In the genomic region with DNA sequence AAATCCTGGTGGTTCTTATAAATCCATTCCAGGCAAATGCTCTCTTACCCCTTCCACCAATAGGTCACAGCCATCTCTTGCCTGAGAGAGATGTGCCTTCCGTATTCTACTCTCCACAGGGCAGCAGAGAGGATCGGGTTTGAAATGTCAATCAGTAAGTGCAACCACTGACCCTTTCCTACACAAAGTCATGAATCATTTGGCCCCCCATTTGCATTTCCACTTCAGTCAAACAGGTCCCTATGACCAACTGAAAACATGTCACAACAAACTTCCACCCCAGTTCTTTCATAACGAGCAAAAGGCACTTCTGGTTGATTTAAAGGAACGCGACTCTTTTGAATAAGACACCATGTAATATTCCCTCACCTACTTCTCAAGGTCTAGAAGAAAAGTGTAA, we compare ENCODE assay signal across 10 mouse cellular contexts. TPM values are rescaled to one million over a fixed set of nuclear protein-coding genes. Genes with fewer than 3 reads are reported as not detected.
DNase-seq lines count a peak whose midpoint lies in the region; ATAC-seq and TF ChIP-seq lines count a peak whose summit lies in the region.
"Had no signal": no experiment of that assay in that cellular context is flagged by ENCODE, and none has a peak within 500 bp of the region (broad histone marks: within the 10 kb centered on the region; RNA-seq: fewer than 3 reads in every experiment).

No protein-coding gene starts in this region.

- no peaks in the 10 kb centered on the region for H3K27me3 ChIP-seq in liver, adult 2 months (ENCODE audit: control insufficient read depth, insufficient read depth, low read length)
- H3K27me3 ChIP-seq in midbrain, embryonic 12.5 days = no peaks in the 10 kb centered on the region
- H3K27me3 ChIP-seq in thymus, adult 2 months (ENCODE audit: control insufficient read depth, insufficient read depth, low read length) = no peaks in the 10 kb centered on the region

- H3K4me3 ChIP-seq in gastrocnemius, adult 2 months = peak overlapping the region; percentile 87
- H3K4me3 ChIP-seq in liver, adult 2 months (ENCODE audit: insufficient read depth, low read depth, low read length) = peak overlapping the region; percentile 76
- no peak overlapping the region for H3K4me3 ChIP-seq in midbrain, embryonic 12.5 days
- no peak overlapping the region for H3K4me3 ChIP-seq in thymus, adult 2 months (ENCODE audit: control insufficient read depth, insufficient read depth, low read length)

- peaks cover 27% of the 10 kb centered on the region for H3K79me2 ChIP-seq in liver, adult 2 months (ENCODE audit: control insufficient read depth, insufficient read depth, low read length)

- H3K4me1 ChIP-seq in liver, adult 2 months (ENCODE audit: control insufficient read depth, insufficient read depth, low read length) = peaks cover 36% of the 10 kb centered on the region
- H3K4me1 ChIP-seq in midbrain, embryonic 12.5 days = peaks cover 21% of the 10 kb centered on the region
- peaks cover 2% of the 10 kb centered on the region; the same call in 1 of the 2 replicates for H3K4me1 ChIP-seq in thymus, adult 2 months (replicated peaks; ENCODE audit: control insufficient read depth, insufficient read depth, low read length)

- 38% methylated on average over 5 of the region's 5 CpGs for WGBS in liver, adult 2 months
- WGBS in midbrain, embryonic 12.5 days = 93% methylated on average over 5 of the region's 5 CpGs
- 86% methylated on average over 5 of the region's 5 CpGs for WGBS in thymus, adult 2 months

- H3K4me2 ChIP-seq in midbrain, embryonic 12.5 days (replicated peaks) = peak overlapping the region; percentile 85

- peak overlapping the region; percentile 86 for H3K27ac ChIP-seq in gastrocnemius, adult 2 months
- H3K27ac ChIP-seq in liver, adult 2 months (replicated peaks; ENCODE audit: insufficient read depth, low read depth, low read length) = peak overlapping the region; percentile 85
- H3K27ac ChIP-seq in midbrain, embryonic 12.5 days (replicated peaks) = no peak overlapping the region
- no peak overlapping the region for H3K27ac ChIP-seq in thymus, adult 2 months (ENCODE audit: control insufficient read depth, insufficient read depth, low read length)

- H3K36me3 ChIP-seq in liver, adult 2 months (ENCODE audit: control insufficient read depth, insufficient read depth, low read length) = peaks cover 11% of the 10 kb centered on the region
- peaks cover 17% of the 10 kb centered on the region for H3K36me3 ChIP-seq in midbrain, embryonic 12.5 days
- 0 out of 2 replicates have a peak, but pooled peaks cover 2% of the 10 kb centered on the region for H3K36me3 ChIP-seq in thymus, adult 2 months (ENCODE audit: control insufficient read depth, insufficient read depth, low read length)

- TF ChIP-seq CTCF in gastrocnemius, adult 2 months (IDR thresholded peaks at IDR 0.05) = no peak
- TF ChIP-seq CTCF in liver, adult 2 months (IDR thresholded peaks at IDR 0.05; ENCODE audit: low read depth, low read length) = no peak
- TF ChIP-seq CTCF in thymus, adult 2 months (IDR thresholded peaks at IDR 0.05; ENCODE audit: borderline replicate concordance, control insufficient read depth, extremely low read depth, insufficient read depth, low read length, poor library complexity) = no peak

- H3K9me3 ChIP-seq in midbrain, embryonic 12.5 days = no peaks in the 10 kb centered on the region

- TF ChIP-seq POLR2A in liver, adult 2 months (IDR thresholded peaks at IDR 0.05; ENCODE audit: extremely low read depth, insufficient read depth, low read length) = no peak
- TF ChIP-seq POLR2A in thymus, adult 2 months (IDR thresholded peaks at IDR 0.05; ENCODE audit: control insufficient read depth, extremely low read depth, insufficient read depth, low read length, poor library complexity) = no peak

- intact Hi-C loops in gastrocnemius, adult 2 months (cut with DNase I) = no loop called here

- DNase-seq in gastrocnemius, adult 2 months = no peak
- DNase-seq in gastrocnemius, adult 8-10 months (ENCODE audit: low spot score in 2 of 2) = no peak
- no peak for DNase-seq in liver, adult 2 months (ENCODE audit: extremely low read depth, low read depth, low spot score)
- no peak for DNase-seq in liver
- DNase-seq in spleen, postnatal 10 days (ENCODE audit: low spot score in 2 of 2) = no peak
- DNase-seq in thymus, adult 2 months = no peak
- DNase-seq: spleen, adult 18-20 months had no signal

- 0 out of 2 replicates have a peak, but pooled peaks have one; percentile 13 for ATAC-seq in granulocyte monocyte progenitor cell, adult 5-6 weeks (replicated peaks; ENCODE audit: poor library complexity, severe bottlenecking)
- ATAC-seq in midbrain, embryonic 12.5 days (ENCODE audit: low FRiP score, low read depth) = no peak

- H3K9ac ChIP-seq in liver, adult 2 months (ENCODE audit: low read depth, low read length) = peak overlapping the region; percentile 42
- H3K9ac ChIP-seq in midbrain, embryonic 12.5 days (replicated peaks) = no peak overlapping the region

RNA-seq across cellular contexts. Expression of a gene that starts 1.2 kb away (rescaled TPM):
- 10 to 100 TPM in 1 of 2 experiments, 1 to 10 TPM in 1; 8.7 to 10.8 TPM for total RNA-seq in gastrocnemius, adult 2 months (2021)
- 1 to 10 TPM; 4.9 to 8.7 (median 7.5) TPM for total RNA-seq in gastrocnemius, adult 8-10 months (2022)
- total RNA-seq in liver, adult 2 months (2014; rRNA removed) = 56.1 and 67.8 TPM in 2 replicates
- polyA plus RNA-seq in liver, adult 2 months (2012; rRNA removed) = 30.2 and 30.4 TPM in 2 replicates
- total RNA-seq in granulocyte monocyte progenitor cell, adult 5-6 weeks (2014; fragmentation: Nextera tagmentation) = 66.2 and 71.3 TPM in 2 replicates
- total RNA-seq in granulocyte monocyte progenitor cell, adult 5-6 weeks (2017) = 69.2 and 87.4 TPM in 2 replicates
- polyA plus RNA-seq in midbrain, embryonic 12.5 days (2016; fragmentation: Nextera tagmentation; extraction: Ambion mirVana) = 108 and 114 TPM in 2 replicates
- 31.0 and 34.6 TPM in 2 replicates for polyA plus RNA-seq in thymus, adult 2 months (2012; rRNA removed)

RNA-seq across cellular contexts. Expression of a gene that starts 40.5 kb away (rescaled TPM):
- 100 to 1,000 TPM in 1 of 2 experiments, 10 to 100 TPM in 1; 86.8 to 114 TPM for total RNA-seq in gastrocnemius, adult 2 months (2021)
- total RNA-seq in gastrocnemius, adult 8-10 months (2022) = 10 to 100 TPM; 82.9 to 93.0 (median 88.0) TPM
- 91.8 and 98.9 TPM in 2 replicates for total RNA-seq in liver, adult 2 months (2014; rRNA removed)
- polyA plus RNA-seq in liver, adult 2 months (2012; rRNA removed) = 29.2 and 31.3 TPM in 2 replicates
- total RNA-seq in granulocyte monocyte progenitor cell, adult 5-6 weeks (2014; fragmentation: Nextera tagmentation) = 134 and 171 TPM in 2 replicates
- 292 and 310 TPM in 2 replicates for total RNA-seq in granulocyte monocyte progenitor cell, adult 5-6 weeks (2017)
- 202 and 203 TPM in 2 replicates for polyA plus RNA-seq in midbrain, embryonic 12.5 days (2016; fragmentation: Nextera tagmentation; extraction: Ambion mirVana)
- 20.5 and 22.4 TPM in 2 replicates for polyA plus RNA-seq in thymus, adult 2 months (2012; rRNA removed)

RNA-seq across cellular contexts. Expression of a gene that starts 40.5 kb away (rescaled TPM):
- total RNA-seq in gastrocnemius, adult 2 months (2021) = 1 to 10 TPM; 4.8 to 7.4 TPM
- total RNA-seq in gastrocnemius, adult 8-10 months (2022) = 1 to 10 TPM; 4.6 to 8.1 (median 7.7) TPM
- total RNA-seq in liver, adult 2 months (2014; rRNA removed) = 8.1 and 10.4 TPM in 2 replicates
- polyA plus RNA-seq in liver, adult 2 months (2012; rRNA removed) = 5.2 and 6.8 TPM in 2 replicates
- total RNA-seq in granulocyte monocyte progenitor cell, adult 5-6 weeks (2014; fragmentation: Nextera tagmentation) = 14.8 and 17.3 TPM in 2 replicates
- total RNA-seq in granulocyte monocyte progenitor cell, adult 5-6 weeks (2017) = 17.1 and 22.4 TPM in 2 replicates
- 11.3 and 12.6 TPM in 2 replicates for polyA plus RNA-seq in midbrain, embryonic 12.5 days (2016; fragmentation: Nextera tagmentation; extraction: Ambion mirVana)
- 15.9 and 18.0 TPM in 2 replicates for polyA plus RNA-seq in thymus, adult 2 months (2012; rRNA removed)

RNA-seq across cellular contexts. Expression of a gene that starts 48.7 kb away (rescaled TPM):
- not detected for total RNA-seq in gastrocnemius, adult 2 months (2021)
- total RNA-seq in gastrocnemius, adult 8-10 months (2022) = not detected
- total RNA-seq in liver, adult 2 months (2014; rRNA removed) = 0.13 and 0.28 TPM in 2 replicates
- not detected in 2 replicates for polyA plus RNA-seq in liver, adult 2 months (2012; rRNA removed)
- total RNA-seq in granulocyte monocyte progenitor cell, adult 5-6 weeks (2014; fragmentation: Nextera tagmentation) = not detected in 2 replicates
- not detected in 2 replicates for total RNA-seq in granulocyte monocyte progenitor cell, adult 5-6 weeks (2017)
- polyA plus RNA-seq in midbrain, embryonic 12.5 days (2016; fragmentation: Nextera tagmentation; extraction: Ambion mirVana) = 2.4 and 3.3 TPM in 2 replicates
- polyA plus RNA-seq in thymus, adult 2 months (2012; rRNA removed) = not detected in 2 replicates
- polyA plus RNA-seq: large intestine, adult 2 months had no signal

Comparison
In these comparisons a context has a peak if more than half of its experiments do, and no peak if none do; other contexts are left out.
1. H3K27ac ChIP-seq: peak in gastrocnemius, adult 2 months (single experiment) and liver, adult 2 months (single experiment); none in midbrain, embryonic 12.5 days (single experiment) and thymus, adult 2 months (single experiment).
2. H3K4me3 ChIP-seq: peak in gastrocnemius, adult 2 months (single experiment) and liver, adult 2 months (single experiment); none in midbrain, embryonic 12.5 days (single experiment) and thymus, adult 2 months (single experiment).